Mouse (Mus musculus) heart, postnatal 10 days (tissue): ENCODE data around the gene 4930522H14Rik. TPM values are rescaled to one million over a fixed set of nuclear protein-coding genes. Genes with fewer than 3 reads are reported as not detected.

ENCODE experiments used
- DNase-seq, 2 experiments: peaks; one replicate each; pipeline ENCODE4 v3.0.0; 2021
- intact Hi-C: fragments of 180-260 bp; cut with DNase I; formaldehyde crosslinking; loops from one replicate; pipeline ENCODE4 v1.15.1; 2025
- total RNA-seq, 2 experiments: library from RNA; stranded (reverse); gene quantifications; 2 replicates each; pipeline ENCODE4 v1.2.3; 2021

4930522H14Rik gene
- not detected for total RNA-seq

DNA sequence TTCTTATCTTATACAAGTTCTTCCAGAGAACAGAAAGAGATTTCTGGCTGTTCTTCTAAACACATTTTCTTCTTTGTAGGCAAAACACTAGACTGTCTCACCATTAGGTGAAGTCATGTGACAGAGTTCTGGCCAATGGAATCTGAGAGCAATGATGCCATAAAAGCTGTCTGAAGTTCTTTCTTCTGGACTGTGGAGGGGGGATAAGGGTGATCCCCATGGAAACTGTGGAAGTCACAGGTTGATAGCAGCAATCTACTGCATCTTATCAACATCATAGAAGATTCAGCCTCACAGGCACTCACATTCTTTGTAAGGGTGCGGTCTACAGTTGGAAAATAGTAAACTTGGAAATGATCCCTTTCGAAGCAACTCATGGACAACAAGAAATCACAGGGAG is at the start of gene 4930522H14Rik:
TSS of gene 4930522H14Rik (minus strand) at position 187 of the 400 bp plus-strand sequence.
- intact Hi-C loops = no loop called here
- no peak for DNase-seq

DNA sequence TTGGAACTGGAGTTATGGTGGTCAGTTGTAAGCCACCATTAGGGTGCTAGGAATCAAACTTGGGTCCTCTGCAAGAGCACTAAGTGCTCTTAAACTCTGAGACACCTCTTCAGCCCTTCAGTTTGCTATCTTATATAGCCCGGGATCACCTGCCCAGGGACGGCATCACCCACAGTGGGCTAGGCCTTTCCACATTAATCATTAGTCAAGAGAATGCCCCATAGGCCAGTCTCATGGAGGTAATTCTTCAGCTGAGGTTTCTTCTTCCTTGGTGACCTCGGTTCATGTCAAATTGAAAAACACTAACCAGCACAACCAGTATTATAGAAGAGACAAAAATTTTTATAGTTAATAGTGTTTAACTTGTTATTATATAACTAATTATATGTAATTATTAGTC is 47.3 kb upstream of the 4930522H14Rik start:
- intact Hi-C loops = loop anchor here (5.0 kb wide), 1 partner anchor 444 kb away; no protein-coding TSS in a partner anchor

DNA sequence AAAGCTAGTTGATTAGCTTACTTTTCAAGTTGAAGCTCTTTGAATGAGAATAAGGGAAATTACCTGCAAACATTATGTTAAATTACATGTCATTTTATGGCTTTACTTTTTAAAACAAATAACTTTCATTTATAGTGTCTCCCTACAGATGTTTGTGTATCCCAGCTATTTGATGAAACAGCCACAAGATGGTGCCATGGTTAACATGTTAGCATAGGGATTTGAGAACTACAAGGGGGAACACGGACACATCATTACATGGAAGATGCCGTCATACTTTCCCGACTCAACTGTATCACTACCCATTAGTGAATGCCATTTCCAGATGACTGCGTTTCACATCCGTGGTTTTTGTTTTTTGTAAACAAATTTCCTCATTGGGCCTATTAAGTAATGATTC is 45.8 kb upstream of the 4930522H14Rik start:
- DNase-seq = peak; percentile 20 to 49
- intact Hi-C loops = loop anchor here (2.0 to 5.0 kb wide), 3 partner anchors 128 to 445 kb away; no protein-coding TSS in a partner anchor

More for the DNA sequence above, 47.3 kb upstream of the 4930522H14Rik start:
- DNase-seq = no peak

DNA sequence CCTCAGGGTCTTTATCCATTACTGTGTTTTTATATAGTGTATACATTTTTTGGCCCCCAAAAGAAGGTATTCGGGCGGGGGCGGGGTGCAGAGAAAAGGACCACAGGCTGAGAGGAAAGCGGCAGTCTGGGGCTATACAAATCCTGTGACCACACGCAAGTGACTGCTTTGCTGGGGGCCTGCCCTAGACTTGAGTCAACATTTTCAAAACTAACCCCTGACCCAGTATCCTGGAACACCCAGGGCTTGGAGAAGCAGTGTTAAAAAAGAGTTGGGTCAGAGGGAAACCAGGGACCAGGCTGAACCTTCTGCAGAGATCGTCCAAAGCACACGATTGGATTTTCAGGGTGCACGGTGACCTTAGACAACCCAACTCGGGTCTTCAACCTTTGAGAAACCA is 43.7 kb upstream of the 4930522H14Rik start:
- intact Hi-C loops = loop anchor here (5.0 kb wide), 1 partner anchor 447 kb away; no protein-coding TSS in a partner anchor
- DNase-seq = no peak

DNA sequence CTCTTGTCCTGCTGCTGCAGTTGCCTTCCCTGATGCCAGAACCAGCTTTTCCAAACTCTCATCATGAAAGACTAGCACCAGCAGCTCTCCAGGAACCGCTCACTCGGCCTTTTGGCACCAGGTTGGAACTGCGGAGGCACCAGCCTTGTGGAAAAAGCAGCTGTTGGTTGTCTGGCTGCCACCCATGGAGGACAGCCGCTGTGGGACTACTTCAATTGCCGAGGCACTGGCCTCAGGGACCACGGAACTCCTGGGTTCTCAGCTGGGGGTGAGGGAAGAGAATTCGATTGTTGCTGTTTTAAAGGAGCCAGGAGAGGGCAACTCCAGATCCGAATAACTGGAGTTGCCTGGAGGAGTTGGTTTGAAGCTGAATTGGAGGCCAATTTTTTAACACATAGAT is 43.2 kb upstream of the 4930522H14Rik start:
- intact Hi-C loops = no loop called here
- DNase-seq = peak; percentile 3 to 5

DNA sequence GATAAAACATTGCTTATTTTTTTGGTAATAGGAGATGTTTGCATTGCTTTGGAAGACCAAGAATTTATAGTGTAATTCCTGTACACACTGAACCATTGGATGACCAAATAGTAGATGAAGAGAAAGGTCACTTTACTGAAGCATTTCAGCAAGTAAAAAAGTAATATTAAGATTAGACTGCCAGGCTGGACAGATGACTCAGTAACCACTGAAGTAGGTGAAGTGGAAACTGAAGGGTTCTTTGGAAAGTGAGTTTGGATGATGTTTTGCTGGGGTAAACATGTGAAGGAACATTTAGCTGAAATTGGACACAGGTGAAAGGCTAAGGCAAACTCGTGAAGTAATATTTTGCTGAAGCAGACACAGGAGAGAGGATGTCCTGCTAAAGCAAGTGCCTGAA is 41.5 kb upstream of the 4930522H14Rik start:
- intact Hi-C loops = no loop called here
- DNase-seq = no peak

DNA sequence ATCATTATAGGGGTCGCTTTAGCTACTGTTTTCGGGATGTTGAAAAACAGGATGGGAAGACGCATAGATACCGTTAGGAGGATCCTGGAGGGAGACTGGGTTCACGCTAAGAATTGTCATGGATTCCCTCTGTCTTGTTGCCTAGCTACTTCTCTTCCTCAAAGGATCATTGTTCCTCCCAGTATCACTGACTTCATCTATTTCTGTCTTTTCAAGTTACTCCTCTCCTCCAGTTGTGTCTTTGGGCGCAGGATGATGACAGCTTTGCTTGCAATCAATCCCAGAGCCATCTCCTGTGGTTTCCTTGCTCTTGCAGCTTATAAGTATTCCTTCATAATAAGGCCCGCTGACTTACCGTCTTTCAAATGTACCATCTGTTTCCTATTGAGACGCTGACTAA is 38.3 kb upstream of the 4930522H14Rik start:
- intact Hi-C loops = no loop called here
- no peak for DNase-seq

DNA sequence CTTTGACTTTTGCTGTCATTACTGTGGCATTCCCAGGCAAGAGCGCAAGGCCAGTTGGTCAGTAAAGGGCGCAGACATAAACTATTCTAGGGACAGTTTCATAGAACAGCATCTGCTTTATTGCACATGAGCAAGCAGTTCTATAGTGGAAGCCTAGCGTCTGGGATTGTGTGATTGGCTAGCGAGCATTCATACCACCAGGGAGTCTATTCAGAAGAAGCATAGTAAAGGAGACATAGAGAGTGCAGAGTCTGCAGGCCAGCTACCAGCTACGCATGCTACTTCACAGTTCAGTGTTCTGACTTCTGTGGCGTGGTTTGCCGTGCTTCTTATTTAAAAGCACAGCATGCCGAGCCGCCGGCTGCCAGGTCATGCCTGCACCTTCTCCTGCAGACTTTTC is 37.9 kb upstream of the 4930522H14Rik start:
- no peak for DNase-seq
- intact Hi-C loops = no loop called here

DNA sequence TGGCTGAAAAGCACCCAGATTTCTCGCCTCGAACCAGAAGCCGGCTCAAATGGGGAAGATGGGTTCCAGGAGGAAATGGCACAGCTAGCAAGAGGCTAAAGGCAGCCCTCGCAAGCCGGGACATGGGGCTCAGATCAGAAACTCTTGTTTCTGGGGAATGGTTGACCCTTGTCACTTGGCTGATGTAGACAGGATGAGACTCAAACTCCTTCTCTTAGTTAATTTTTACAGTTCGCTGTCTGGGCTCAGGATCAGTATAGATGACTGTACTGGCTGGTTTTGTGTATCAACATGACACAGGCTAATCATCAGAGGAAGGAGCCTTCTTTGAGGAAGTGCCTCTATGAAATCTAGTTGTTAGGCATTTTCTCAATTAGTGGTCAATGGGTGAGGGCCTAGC is 33.6 kb upstream of the 4930522H14Rik start:
- DNase-seq = no peak
- intact Hi-C loops = no loop called here

DNA sequence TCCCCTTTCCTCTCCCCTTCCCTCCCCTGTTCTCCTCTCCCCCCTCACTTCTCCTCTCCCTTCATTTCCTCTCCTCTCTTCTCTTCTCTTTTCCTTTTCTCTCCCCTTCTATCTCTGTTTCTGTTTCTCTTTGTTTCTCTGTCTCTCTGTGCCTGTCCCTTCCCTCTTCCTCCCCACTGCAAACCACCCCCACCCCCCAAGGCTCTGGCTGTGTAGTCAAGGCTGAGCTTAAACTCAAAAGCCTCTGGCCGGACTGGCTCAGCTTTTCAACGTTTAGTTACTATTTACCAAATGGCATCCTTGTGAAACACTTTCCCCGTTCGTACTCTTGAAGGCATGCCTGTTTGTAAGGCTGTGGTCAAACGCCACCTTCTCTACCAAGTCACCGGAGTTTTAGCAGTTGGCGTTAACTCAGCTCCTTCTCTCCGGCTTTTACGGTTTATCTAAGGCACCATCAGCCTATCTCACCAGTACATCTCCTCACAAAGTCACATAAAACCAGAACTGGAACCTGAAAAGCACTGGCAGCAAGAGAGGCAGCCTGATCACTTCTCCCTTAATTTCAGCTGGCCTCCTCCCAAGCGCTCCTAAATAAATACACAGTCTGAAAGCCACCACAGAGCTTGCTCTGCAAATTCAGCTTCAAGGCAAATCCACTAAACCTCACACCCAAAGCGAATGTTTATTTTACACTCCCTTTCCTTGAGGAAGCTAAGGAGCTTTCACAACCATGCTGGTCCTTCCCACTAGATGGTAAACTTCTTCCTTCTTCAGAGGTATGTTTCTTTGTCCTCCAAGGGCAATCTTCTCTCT is 19.4 kb upstream of the 4930522H14Rik start:
- peak; percentile 10 to 20 for DNase-seq
- intact Hi-C loops = no loop called here

DNA sequence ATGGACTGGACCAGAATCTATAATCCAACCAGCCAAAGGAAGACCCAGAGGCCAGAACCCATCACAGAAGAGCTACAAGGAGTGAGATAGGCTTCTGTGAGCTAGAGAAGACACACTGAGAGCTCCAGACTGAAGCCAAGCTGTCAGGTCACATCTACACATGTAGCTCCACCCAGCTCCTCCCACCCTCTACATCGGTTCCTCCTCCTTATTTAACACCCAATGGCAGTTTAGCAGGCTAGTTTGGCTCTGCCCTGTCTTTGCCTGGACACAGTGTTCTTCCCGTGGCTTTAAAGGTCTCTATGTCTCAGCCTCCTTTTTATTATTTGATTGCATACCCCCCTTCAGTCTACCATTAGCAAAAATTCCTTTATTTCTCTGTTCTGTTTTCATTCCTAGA is 16.2 kb upstream of the 4930522H14Rik start:
- no peak for DNase-seq
- intact Hi-C loops = no loop called here

DNA sequence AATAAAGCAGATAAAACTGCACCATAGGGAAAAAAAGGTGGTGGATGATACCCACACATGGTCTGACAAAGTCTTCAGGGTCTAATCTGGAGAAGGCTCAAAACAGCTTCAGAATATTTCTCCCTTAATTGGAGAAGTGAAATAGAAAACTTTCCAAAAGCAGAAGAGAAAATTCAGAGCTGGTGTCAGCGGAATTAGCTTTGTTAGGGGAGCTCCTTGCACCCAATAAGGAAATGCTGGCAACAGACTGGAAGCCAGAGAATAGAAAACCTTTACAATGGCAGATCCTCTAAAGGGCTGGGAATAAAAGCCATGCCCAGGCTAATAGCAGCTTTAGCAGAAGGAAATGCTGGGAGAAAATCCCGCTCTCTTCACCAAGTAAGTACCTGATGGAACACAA is 15.4 kb upstream of the 4930522H14Rik start:
- intact Hi-C loops = no loop called here
- no peak for DNase-seq

DNA sequence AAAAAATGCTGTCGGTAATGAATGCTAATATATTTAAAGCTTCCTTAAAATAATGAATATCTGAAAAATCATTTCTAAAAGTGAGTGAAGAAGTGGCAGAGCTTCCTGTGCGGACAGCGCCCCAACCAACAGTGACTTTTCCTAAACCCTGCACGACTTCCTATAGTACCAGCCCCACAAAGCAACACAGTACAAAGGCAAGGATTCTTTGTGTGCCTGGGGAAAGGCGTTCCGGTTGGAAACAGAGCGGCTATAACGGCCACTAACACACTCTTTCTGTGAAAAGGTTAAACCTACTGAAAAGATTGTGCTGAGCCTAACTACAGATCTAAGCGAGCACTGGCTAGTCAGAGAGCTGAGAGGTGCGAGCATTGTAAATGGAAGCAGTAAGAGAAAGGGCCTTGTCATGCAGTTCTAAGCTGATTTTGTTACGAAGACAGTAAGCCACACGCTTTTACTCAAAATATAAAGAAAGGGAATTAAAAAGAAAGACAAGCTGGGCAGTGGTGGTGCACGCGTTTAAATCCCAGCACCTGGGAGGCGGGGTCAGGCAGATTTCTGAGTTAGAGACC is 766 bp downstream of the 4930522H14Rik start:
- DNase-seq = no peak
- intact Hi-C loops = no loop called here

DNA sequence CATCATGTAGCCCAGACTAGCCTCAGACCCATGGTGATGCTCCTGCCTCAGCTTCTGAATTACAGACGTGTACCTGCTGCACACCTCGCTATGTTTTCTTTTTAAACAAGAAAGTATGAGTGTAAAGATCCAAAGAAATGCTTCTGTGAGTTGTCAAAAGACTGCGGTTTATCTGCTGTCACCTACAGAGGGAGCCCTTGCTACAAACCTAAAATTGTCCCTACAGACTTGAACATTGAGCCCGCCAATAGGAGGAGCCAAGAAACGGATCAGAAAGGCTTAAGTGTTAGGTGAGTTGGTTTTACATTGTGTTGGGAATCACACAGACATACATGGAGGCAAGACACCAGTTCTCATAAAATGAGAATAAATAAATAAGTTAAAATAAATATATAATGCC is 26.2 kb downstream of the 4930522H14Rik start:
- DNase-seq = peak; percentile 69 to 74
- intact Hi-C loops = loop anchor here (1.0 to 10.0 kb wide), 3 partner anchors 198 to 520 kb away; no protein-coding TSS in a partner anchor

DNA sequence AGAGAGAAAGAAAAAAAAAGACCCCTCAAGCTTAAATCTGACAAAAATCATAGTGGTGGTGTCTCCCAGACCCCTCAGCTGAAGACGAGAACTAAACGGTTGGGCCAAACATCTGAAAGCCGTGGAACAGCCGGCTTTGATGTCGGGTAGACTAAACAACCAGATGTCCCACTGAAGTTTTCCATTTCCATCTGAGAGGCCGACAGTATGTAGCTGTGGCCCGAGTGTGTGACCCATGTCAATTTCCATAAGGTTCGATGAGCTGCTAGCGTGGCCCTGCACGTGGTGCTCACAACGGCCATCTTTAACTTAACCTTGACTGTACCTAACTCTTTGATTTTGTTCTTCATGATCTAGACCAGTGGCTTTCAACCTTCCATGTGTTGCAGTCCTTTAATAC is 32.6 kb downstream of the 4930522H14Rik start:
- no peak for DNase-seq
- intact Hi-C loops = no loop called here

DNA sequence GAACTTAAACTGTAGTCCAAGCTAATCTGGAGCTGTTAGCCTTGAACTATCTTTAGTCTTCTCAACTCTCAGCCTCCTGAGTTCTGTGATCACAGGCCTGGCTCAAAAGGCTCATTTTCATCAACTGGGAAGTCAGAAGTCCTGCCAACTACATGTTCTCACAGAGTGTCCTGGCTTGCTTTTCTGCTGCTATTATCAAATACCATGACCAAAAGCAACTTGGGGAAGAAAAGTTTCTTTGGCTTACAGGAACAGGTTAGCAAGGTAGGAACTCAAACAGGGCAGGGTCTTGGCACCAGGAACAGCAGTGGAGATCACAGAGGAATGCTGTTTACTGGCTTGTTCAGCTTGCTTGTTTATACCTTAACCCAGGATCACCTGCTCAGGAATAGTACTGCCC is 37.5 kb downstream of the 4930522H14Rik start:
- DNase-seq = peak in 1 of 2 experiments; percentile 7
- intact Hi-C loops = no loop called here

DNA sequence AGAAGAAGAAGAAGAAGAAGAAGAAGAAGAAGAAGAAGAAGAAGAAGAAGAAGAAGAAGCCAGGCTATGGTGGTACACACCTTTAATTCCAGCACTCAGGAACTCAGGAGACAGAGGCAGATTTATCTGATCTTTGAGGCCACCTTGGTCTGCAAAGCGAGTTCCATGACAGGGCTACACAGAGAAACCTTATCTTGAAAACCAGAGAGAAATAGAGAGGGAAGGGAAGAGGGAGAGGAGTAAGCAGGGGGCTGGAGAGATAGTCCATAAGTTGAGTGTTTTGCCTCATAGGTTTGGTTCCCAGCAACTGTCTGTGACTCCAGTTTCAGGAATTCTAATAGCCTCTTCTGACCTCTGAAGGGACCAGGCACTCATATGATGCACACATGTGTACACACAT is 42.3 kb downstream of the 4930522H14Rik start:
- intact Hi-C loops = no loop called here

DNA sequence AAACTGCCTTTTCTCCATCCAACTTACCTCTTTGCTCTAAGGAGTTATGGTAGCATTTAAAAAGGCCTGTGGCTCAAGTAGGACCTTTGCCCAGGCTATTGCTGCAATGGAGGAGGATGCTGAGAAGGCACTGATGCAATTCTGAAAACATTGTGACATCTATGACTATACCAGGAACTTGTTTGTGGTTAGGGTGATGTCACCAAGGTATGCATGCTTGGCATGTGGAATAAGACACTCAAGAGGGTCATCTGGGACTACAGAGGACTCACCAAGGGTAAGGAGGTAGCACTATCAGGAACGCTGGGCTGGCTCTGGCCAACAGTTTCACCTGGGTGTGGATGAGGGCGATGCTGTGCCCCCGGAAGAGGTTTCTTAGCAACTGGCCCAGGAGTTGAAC is 46.5 kb downstream of the 4930522H14Rik start, which contains the start of gene Rnf11:
TSS of gene Rnf11 (minus strand) at position 108 of the 400 bp plus-strand sequence.
- DNase-seq = no peak
- intact Hi-C loops = no loop called here

More for the DNA sequence above, 42.3 kb downstream of the 4930522H14Rik start:
- DNase-seq = no peak

DNA sequence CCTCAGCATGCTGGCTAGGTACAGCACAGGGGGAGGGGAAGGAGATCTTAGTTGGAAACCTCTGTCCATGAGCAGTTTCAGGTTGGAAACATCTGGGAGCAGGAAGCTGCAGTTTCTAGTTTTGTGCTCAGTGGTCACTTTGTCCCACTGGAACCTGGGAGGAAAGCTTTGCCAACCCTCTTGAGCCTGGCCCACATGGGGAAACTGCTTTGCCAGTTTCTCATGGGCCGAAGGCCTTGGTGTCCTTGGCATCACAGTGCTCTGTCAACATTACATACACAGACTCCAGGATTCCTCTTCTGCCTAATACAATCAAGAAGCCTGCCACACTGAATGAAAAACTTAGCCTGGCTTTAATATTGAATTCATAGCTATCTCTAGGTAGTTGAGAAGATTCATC is 48.4 kb downstream of the 4930522H14Rik start:
- intact Hi-C loops = no loop called here
- DNase-seq = no peak

DNA sequence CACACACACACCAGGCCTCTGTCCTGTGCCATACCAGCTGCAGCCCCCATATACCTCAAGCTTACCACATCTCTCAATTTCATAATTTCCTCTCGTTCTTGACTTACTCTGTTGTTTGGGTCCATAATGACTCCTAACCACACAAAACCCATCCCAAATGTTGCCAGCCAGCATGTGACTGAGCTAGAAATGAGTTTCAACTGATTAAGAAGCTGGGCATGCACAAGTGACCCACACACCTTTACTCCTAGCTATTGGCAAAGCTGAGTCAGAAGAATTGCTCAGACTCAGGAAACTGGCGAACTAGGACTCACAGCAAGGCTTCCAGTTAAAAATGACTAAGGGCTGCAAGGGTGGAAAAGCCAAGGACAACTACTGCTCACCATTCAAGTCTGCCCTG is 49.7 kb downstream of the 4930522H14Rik start:
- intact Hi-C loops = no loop called here
- no peak for DNase-seq

DNA sequence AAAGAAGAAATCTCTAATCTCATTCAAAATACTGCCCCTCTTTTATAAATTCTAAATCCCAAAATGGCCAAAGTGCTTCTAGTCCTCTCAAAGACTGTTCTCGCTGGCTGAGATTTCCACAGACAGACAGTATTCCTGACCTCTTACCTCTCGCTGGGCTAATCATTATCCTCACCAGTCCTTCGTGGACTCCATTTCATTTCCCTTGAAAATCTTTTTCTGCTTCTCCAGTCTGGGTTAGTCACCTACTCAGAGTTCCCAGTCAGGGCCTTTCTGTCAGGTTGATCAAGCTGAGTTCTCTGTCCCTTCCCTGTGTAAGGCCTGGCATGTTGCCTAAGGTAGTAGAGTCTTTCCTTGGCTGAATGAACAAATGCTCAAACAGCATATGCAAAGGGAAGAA is 53.6 kb downstream of the 4930522H14Rik start:
- DNase-seq = no peak
- intact Hi-C loops = loop anchor here (5.0 kb wide), 1 partner anchor 190 kb away; the partner anchor contains the start of gene Cdkn2c

DNA sequence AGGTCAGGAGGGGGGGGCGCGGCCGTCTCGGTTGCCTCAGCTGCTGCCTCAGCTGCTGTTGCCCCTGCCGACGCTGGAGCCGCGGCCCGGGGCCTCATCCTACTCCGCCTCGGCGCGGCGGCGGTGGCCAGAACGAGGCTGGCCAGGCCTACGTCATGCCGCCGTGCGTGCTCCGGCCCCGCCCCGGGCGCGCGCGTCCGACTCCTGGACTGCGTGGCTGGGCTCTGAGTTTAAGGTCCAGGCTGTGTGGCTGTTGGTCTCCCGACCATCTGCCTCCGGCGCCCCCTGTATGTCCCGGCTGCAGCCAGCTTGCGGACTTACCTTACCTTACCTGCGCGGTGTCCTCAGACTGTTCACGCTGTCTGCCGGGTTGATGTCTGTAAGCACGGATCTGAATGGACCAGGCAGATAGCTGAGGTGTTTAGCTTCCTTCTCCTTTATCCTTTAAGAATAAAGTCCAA is 54.5 kb downstream of the 4930522H14Rik start:
- peak; percentile 93 to 94 for DNase-seq
- intact Hi-C loops = loop anchor here (5.0 kb wide), 1 partner anchor 191 kb away; the partner anchor contains the start of gene Cdkn2c
